Mouse (Mus musculus) adrenal gland, adult (tissue): ENCODE results near the gene Rbbp4.

Experiments used
- DNase-seq, 2 experiments: peaks; one replicate each; pipeline ENCODE4 v3.0.0; 2022 to 2023; ENCODE audit warnings: low spot score in 1 of 2; ENCODE audit not compliant: inconsistent age in 2 of 2

Rbbp4 gene

DNA sequence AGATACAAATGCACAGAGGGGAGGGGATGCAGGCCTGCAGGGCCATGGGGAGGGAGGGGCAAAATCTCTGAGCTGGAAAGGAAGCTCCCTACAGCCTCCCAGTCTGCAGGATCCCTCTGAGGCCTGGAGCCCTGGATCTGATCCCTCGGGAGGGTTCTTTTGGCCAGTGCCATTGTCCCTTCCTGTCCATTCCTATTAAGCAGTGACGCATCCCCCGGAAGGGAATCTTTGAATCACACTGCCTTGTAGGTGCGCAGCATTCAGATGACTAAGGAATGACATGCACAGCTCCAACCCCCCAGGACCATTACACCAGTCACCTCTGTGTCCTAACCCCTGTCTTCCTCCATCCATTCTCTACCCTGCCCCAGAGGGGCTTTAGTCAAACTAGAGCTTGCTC, 76.1 kb downstream of the Rbbp4 start:
- DNase-seq, result peak in 1 of 2 experiments; percentile 51
